Mouse (Mus musculus): ENCODE data around the gene Tmem121. TPM values are rescaled to one million over a fixed set of nuclear protein-coding genes. Genes with fewer than 3 reads are reported as not detected.
A peak's percentile ranks its signal among the peaks of the same experiment; 100 is the strongest.

The Tmem121 gene
- polyA plus RNA-seq, 1 experiment from 2014 or later: 1.5 TPM

- peak overlapping the region; percentile 97 for H3K27ac ChIP-seq (ENCODE audit: low read depth, low read length)
- no peak for ATAC-seq (replicated peaks; ENCODE audit: insufficient number of reproducible peaks, low FRiP score, low TSS enrichment)
Measured at GRCm38 (mm10) chr12:113140616-113141411, 44.9 kb upstream of the Tmem121 start.

GRCm38 (mm10) chr12:113141531-113141973 is 44.2 kb upstream of the Tmem121 start:
- Histone ChIP-seq H3K9ac (ENCODE audit: low read depth, low read length) (peak overlapping the region; percentile 99), H3K27me3 (ENCODE audit: control insufficient read depth, insufficient read depth, low read length) (no peaks in the 10 kb centered on the region), H3K4me1 (ENCODE audit: control insufficient read depth, insufficient read depth, low read length) (peaks cover 63% of the 10 kb centered on the region), H3K4me2 (peak overlapping the region; percentile 94), H3K4me3 (ENCODE audit: low read depth, low read length) (peak overlapping the region; percentile 87), H3K9me3 (replicated peaks; ENCODE audit: control insufficient read depth, low read length) (no peaks in the 10 kb centered on the region), H3K36me3 (ENCODE audit: control insufficient read depth, insufficient read depth, low read length) (peaks cover 16% of the 10 kb centered on the region), H3K27ac (ENCODE audit: low read depth, low read length) (peak overlapping the region; percentile 97)
- no peak for ATAC-seq (replicated peaks; ENCODE audit: insufficient number of reproducible peaks, low FRiP score, low TSS enrichment)
- 25% methylated on average over 8 of the region's 8 CpGs for WGBS (ENCODE audit: insufficient replicate concordance)

More at GRCm38 (mm10) chr12:113140616-113141411, 44.9 kb upstream of the Tmem121 start:
- peak overlapping the region; percentile 94 for H3K4me2 ChIP-seq
- H3K4me3 ChIP-seq (ENCODE audit: low read depth, low read length): peak overlapping the region; percentile 87
- peaks cover 63% of the 10 kb centered on the region for H3K4me1 ChIP-seq (ENCODE audit: control insufficient read depth, insufficient read depth, low read length)
- H3K9me3 ChIP-seq (replicated peaks; ENCODE audit: control insufficient read depth, low read length): no peaks in the 10 kb centered on the region
- H3K9ac ChIP-seq (ENCODE audit: low read depth, low read length): peak overlapping the region; percentile 99
- no peaks in the 10 kb centered on the region for H3K27me3 ChIP-seq (ENCODE audit: control insufficient read depth, insufficient read depth, low read length)
- WGBS (ENCODE audit: insufficient replicate concordance): 2% methylated on average over 49 of the region's 49 CpGs
- H3K36me3 ChIP-seq (ENCODE audit: control insufficient read depth, insufficient read depth, low read length): peaks cover 22% of the 10 kb centered on the region

- peak overlapping the region; percentile 87 for H3K4me3 ChIP-seq (ENCODE audit: low read depth, low read length)
- peak overlapping the region; percentile 94 for H3K4me2 ChIP-seq
- H3K27ac ChIP-seq (ENCODE audit: low read depth, low read length): peak overlapping the region; percentile 97
- ATAC-seq (replicated peaks; ENCODE audit: insufficient number of reproducible peaks, low FRiP score, low TSS enrichment): peak; percentile 27; the same call in 1 of the 2 replicates
- peaks cover 11% of the 10 kb centered on the region for H3K36me3 ChIP-seq (ENCODE audit: control insufficient read depth, insufficient read depth, low read length)
- 7% methylated on average over 15 of the region's 15 CpGs for WGBS (ENCODE audit: insufficient replicate concordance)
- no peaks in the 10 kb centered on the region for H3K27me3 ChIP-seq (ENCODE audit: control insufficient read depth, insufficient read depth, low read length)
- H3K4me1 ChIP-seq (ENCODE audit: control insufficient read depth, insufficient read depth, low read length): peaks cover 62% of the 10 kb centered on the region
- H3K9ac ChIP-seq (ENCODE audit: low read depth, low read length): peak overlapping the region; percentile 99
- no peaks in the 10 kb centered on the region for H3K9me3 ChIP-seq (replicated peaks; ENCODE audit: control insufficient read depth, low read length)
Measured at GRCm38 (mm10) chr12:113142021-113142975, 43.4 kb upstream of the Tmem121 start.

GRCm38 (mm10) chr12:113143164-113143563 is 42.6 kb upstream of the Tmem121 start:
- peak overlapping the region; percentile 87 for H3K4me3 ChIP-seq (ENCODE audit: low read depth, low read length)
- H3K4me1 ChIP-seq (ENCODE audit: control insufficient read depth, insufficient read depth, low read length): peaks cover 66% of the 10 kb centered on the region
- whole genome bisulfite sequencing (ENCODE audit: insufficient replicate concordance): 43% methylated on average over 7 of the region's 7 CpGs
- H3K4me2 ChIP-seq: peak overlapping the region; percentile 94
- peak overlapping the region; percentile 99 for H3K9ac ChIP-seq (ENCODE audit: low read depth, low read length)
- ATAC-seq (replicated peaks; ENCODE audit: insufficient number of reproducible peaks, low FRiP score, low TSS enrichment): no peak
- peaks cover 11% of the 10 kb centered on the region for H3K36me3 ChIP-seq (ENCODE audit: control insufficient read depth, insufficient read depth, low read length)
- no peaks in the 10 kb centered on the region for H3K9me3 ChIP-seq (replicated peaks; ENCODE audit: control insufficient read depth, low read length)
- H3K27ac ChIP-seq (ENCODE audit: low read depth, low read length): peak overlapping the region; percentile 97
- H3K27me3 ChIP-seq (ENCODE audit: control insufficient read depth, insufficient read depth, low read length): no peaks in the 10 kb centered on the region

- Histone ChIP-seq H3K27ac (ENCODE audit: low read depth, low read length) (peak overlapping the region; percentile 35), H3K9ac (ENCODE audit: low read depth, low read length) (no peak overlapping the region), H3K27me3 (ENCODE audit: control insufficient read depth, insufficient read depth, low read length) (no peaks in the 10 kb centered on the region), H3K4me2 (peak overlapping the region; percentile 94), H3K9me3 (replicated peaks; ENCODE audit: control insufficient read depth, low read length) (no peaks in the 10 kb centered on the region), H3K36me3 (ENCODE audit: control insufficient read depth, insufficient read depth, low read length) (peaks cover 11% of the 10 kb centered on the region), H3K4me3 (ENCODE audit: low read depth, low read length) (peak overlapping the region; percentile 87; the same call in 1 of the 2 replicates), H3K4me1 (ENCODE audit: control insufficient read depth, insufficient read depth, low read length) (peaks cover 59% of the 10 kb centered on the region)
- WGBS (ENCODE audit: insufficient replicate concordance): 67% methylated on average over 20 of the region's 20 CpGs
- ATAC-seq (replicated peaks; ENCODE audit: insufficient number of reproducible peaks, low FRiP score, low TSS enrichment): no peak
Measured at GRCm38 (mm10) chr12:113144001-113144756, 41.6 kb upstream of the Tmem121 start.

- no peak overlapping the region for H3K4me3 ChIP-seq (ENCODE audit: low read depth, low read length)
- peaks cover 55% of the 10 kb centered on the region for H3K4me1 ChIP-seq (ENCODE audit: control insufficient read depth, insufficient read depth, low read length)
- peaks cover 11% of the 10 kb centered on the region for H3K36me3 ChIP-seq (ENCODE audit: control insufficient read depth, insufficient read depth, low read length)
- no peaks in the 10 kb centered on the region for H3K27me3 ChIP-seq (ENCODE audit: control insufficient read depth, insufficient read depth, low read length)
- ATAC-seq (replicated peaks; ENCODE audit: insufficient number of reproducible peaks, low FRiP score, low TSS enrichment): no peak
- H3K27ac ChIP-seq (ENCODE audit: low read depth, low read length): 0 out of 2 replicates have a peak overlapping the region, but pooled peaks have one; percentile 35
- WGBS (ENCODE audit: insufficient replicate concordance): 82% methylated on average over 16 of the region's 16 CpGs
- peak overlapping the region; percentile 94; the same call in 1 of the 2 replicates for H3K4me2 ChIP-seq
- no peaks in the 10 kb centered on the region for H3K9me3 ChIP-seq (replicated peaks; ENCODE audit: control insufficient read depth, low read length)
- peak overlapping the region; percentile 22; the same call in 1 of the 2 replicates for H3K9ac ChIP-seq (ENCODE audit: low read depth, low read length)
Measured at GRCm38 (mm10) chr12:113144886-113145285, 40.8 kb upstream of the Tmem121 start.

- peaks cover 11% of the 10 kb centered on the region for H3K36me3 ChIP-seq (ENCODE audit: control insufficient read depth, insufficient read depth, low read length)
- ATAC-seq (replicated peaks; ENCODE audit: insufficient number of reproducible peaks, low FRiP score, low TSS enrichment): no peak
- H3K9ac ChIP-seq (ENCODE audit: low read depth, low read length): no peak overlapping the region
- H3K4me1 ChIP-seq (ENCODE audit: control insufficient read depth, insufficient read depth, low read length): peaks cover 57% of the 10 kb centered on the region
- H3K4me2 ChIP-seq: no peak overlapping the region; the same call in 1 of the 2 replicates
- H3K9me3 ChIP-seq (replicated peaks; ENCODE audit: control insufficient read depth, low read length): no peaks in the 10 kb centered on the region
- no peak overlapping the region for H3K4me3 ChIP-seq (ENCODE audit: low read depth, low read length)
- no peaks in the 10 kb centered on the region for H3K27me3 ChIP-seq (ENCODE audit: control insufficient read depth, insufficient read depth, low read length)
- H3K27ac ChIP-seq (ENCODE audit: low read depth, low read length): 0 out of 2 replicates have a peak overlapping the region, but pooled peaks have one; percentile 22
- WGBS (ENCODE audit: insufficient replicate concordance): 79% methylated on average over 5 of the region's 5 CpGs
Measured at GRCm38 (mm10) chr12:113145591-113145990, 40.1 kb upstream of the Tmem121 start.
